In genomic region chr3:52236488-52236887, GRCm38 (mm10) we compare ENCODE assay signal across 31 mouse cellular contexts. TPM values are rescaled to one million over a fixed set of nuclear protein-coding genes. Genes with fewer than 3 reads are reported as not detected.
DNase-seq lines count a peak whose midpoint lies in the region; ATAC-seq and TF ChIP-seq lines count a peak whose summit lies in the region.
"Had no signal": no experiment of that assay in that cellular context is flagged by ENCODE, and none has a peak within 500 bp of the region (broad histone marks: within the 10 kb centered on the region; RNA-seq: fewer than 3 reads in every experiment).

No protein-coding gene starts in this region.

- 83% methylated on average over 4 of the region's 4 CpGs for WGBS in heart, adult 2 months
- WGBS in heart, embryonic 10.5 days = 86% methylated on average over 4 of the region's 4 CpGs
- WGBS in kidney, postnatal 0 days = 84% methylated on average over 4 of the region's 4 CpGs
- WGBS in midbrain, postnatal 0 days = 80% methylated on average over 4 of the region's 4 CpGs
- WGBS in midbrain, embryonic 10.5 days = 89% methylated on average over 4 of the region's 4 CpGs
- 85% methylated on average over 4 of the region's 4 CpGs for WGBS in embryonic facial prominence, embryonic 10.5 days

- no peak for DNase-seq in heart, adult 2 months
- no peak for DNase-seq in heart, embryonic 10.5 days (ENCODE audit: low spot score)
- DNase-seq in kidney, postnatal 0 days (ENCODE audit: low spot score) = peak; percentile 33
- DNase-seq in kidney, postnatal 14 days = no peak
- peak; percentile 34 for DNase-seq in midbrain, postnatal 0 days (ENCODE audit: low spot score)
- DNase-seq in midbrain, embryonic 10.5 days (ENCODE audit: low spot score) = no peak
- no peak for DNase-seq in embryonic facial prominence, embryonic 10.5 days (ENCODE audit: low spot score)
- DNase-seq: adrenal gland, adult 2 months; adrenal gland, postnatal 36 days; cerebellum, adult 9-10 months; cerebellum, postnatal 36 days; gastrocnemius, adult 2 months; gastrocnemius, postnatal 36 days; heart, adult 18-20 months; kidney, adult 2 months; left cerebral cortex, postnatal 4 days; liver, postnatal 0 days; lung, postnatal 10 days; right cerebral cortex, postnatal 4 days; thymus, postnatal 4 days had no signal

- no peak overlapping the region for H3K4me2 ChIP-seq in kidney, postnatal 0 days (ENCODE audit: low read length)
- H3K4me2 ChIP-seq in midbrain, postnatal 0 days (ENCODE audit: low read depth, low read length, poor library complexity, severe bottlenecking) = no peak overlapping the region
- H3K4me2 ChIP-seq: embryonic facial prominence, embryonic 12.5 days; forebrain, embryonic 15.5 days; hindbrain, embryonic 12.5 days; liver, embryonic 12.5 days; midbrain, embryonic 15.5 days; neural tube, embryonic 12.5 days had no signal

- TF ChIP-seq CTCF in heart, adult 2 months (IDR thresholded peaks at IDR 0.05) = peak; percentile 20
- TF ChIP-seq CTCF in kidney, postnatal 0 days (IDR thresholded peaks at IDR 0.05; ENCODE audit: low read depth) = peak; percentile 54
- TF ChIP-seq CTCF in midbrain, postnatal 0 days (IDR thresholded peaks at IDR 0.05) = peak; percentile 64

- no peaks in the 10 kb centered on the region for H3K79me2 ChIP-seq in heart, adult 2 months (replicated peaks; ENCODE audit: control insufficient read depth, insufficient read depth, low read length)

- H3K4me3 ChIP-seq in heart, adult 2 months = no peak overlapping the region
- H3K4me3 ChIP-seq in heart, embryonic 10.5 days = no peak overlapping the region
- no peak overlapping the region for H3K4me3 ChIP-seq in kidney, postnatal 0 days (replicated peaks; ENCODE audit: low read depth, low read length)
- no peak overlapping the region for H3K4me3 ChIP-seq in midbrain, postnatal 0 days (ENCODE audit: low read depth, low read length)
- no peak overlapping the region for H3K4me3 ChIP-seq in midbrain, embryonic 10.5 days
- no peak overlapping the region for H3K4me3 ChIP-seq in embryonic facial prominence, embryonic 10.5 days
- H3K4me3 ChIP-seq: embryonic facial prominence, embryonic 12.5 days; forebrain, embryonic 15.5 days; gastrocnemius, adult 2 months; hindbrain, embryonic 12.5 days; liver, embryonic 12.5 days; midbrain, embryonic 15.5 days; myocyte; neural tube, embryonic 12.5 days had no signal

- no peak overlapping the region for H3K9ac ChIP-seq in heart, adult 2 months (ENCODE audit: low read depth, low read length)
- no peak overlapping the region for H3K9ac ChIP-seq in kidney, postnatal 0 days (ENCODE audit: low read depth, low read length)
- H3K9ac ChIP-seq in midbrain, postnatal 0 days (replicated peaks; ENCODE audit: low read length, poor library complexity, severe bottlenecking) = no peak overlapping the region
- H3K9ac ChIP-seq: embryonic facial prominence, embryonic 12.5 days; forebrain, embryonic 15.5 days; hindbrain, embryonic 12.5 days; liver, embryonic 12.5 days; liver, postnatal 0 days; midbrain, embryonic 15.5 days; neural tube, embryonic 12.5 days had no signal

- no peaks in the 10 kb centered on the region for H3K9me3 ChIP-seq in heart, embryonic 10.5 days
- no peaks in the 10 kb centered on the region for H3K9me3 ChIP-seq in kidney, postnatal 0 days (replicated peaks; ENCODE audit: low read length)
- no peaks in the 10 kb centered on the region for H3K9me3 ChIP-seq in midbrain, postnatal 0 days (ENCODE audit: low read length)
- H3K9me3 ChIP-seq in midbrain, embryonic 10.5 days (replicated peaks) = no peaks in the 10 kb centered on the region
- H3K9me3 ChIP-seq in embryonic facial prominence, embryonic 10.5 days = no peaks in the 10 kb centered on the region
- H3K9me3 ChIP-seq: embryonic facial prominence, embryonic 12.5 days; forebrain, embryonic 15.5 days; G1E; hindbrain, embryonic 12.5 days; liver, embryonic 12.5 days; midbrain, embryonic 15.5 days; neural tube, embryonic 12.5 days had no signal

- no peaks in the 10 kb centered on the region for H3K4me1 ChIP-seq in heart, adult 2 months (ENCODE audit: control insufficient read depth, insufficient read depth, low read length)
- H3K4me1 ChIP-seq in heart, embryonic 10.5 days = no peaks in the 10 kb centered on the region
- H3K4me1 ChIP-seq in kidney, postnatal 0 days (replicated peaks; ENCODE audit: insufficient read depth, low read length) = no peaks in the 10 kb centered on the region
- H3K4me1 ChIP-seq in midbrain, postnatal 0 days (ENCODE audit: insufficient read depth, low read length) = no peaks in the 10 kb centered on the region
- no peaks in the 10 kb centered on the region for H3K4me1 ChIP-seq in midbrain, embryonic 10.5 days
- H3K4me1 ChIP-seq in embryonic facial prominence, embryonic 10.5 days = 0 out of 2 replicates have a peak, but pooled peaks cover 5% of the 10 kb centered on the region
- H3K4me1 ChIP-seq: embryonic facial prominence, embryonic 12.5 days; forebrain, embryonic 15.5 days; hindbrain, embryonic 12.5 days; midbrain, embryonic 15.5 days; neural tube, embryonic 12.5 days had no signal

- H3K27me3 ChIP-seq in heart, adult 2 months (ENCODE audit: control insufficient read depth, insufficient read depth, low read length) = no peaks in the 10 kb centered on the region
- no peaks in the 10 kb centered on the region for H3K27me3 ChIP-seq in heart, embryonic 10.5 days (ENCODE audit: insufficient read depth, poor library complexity, severe bottlenecking)
- no peaks in the 10 kb centered on the region for H3K27me3 ChIP-seq in kidney, postnatal 0 days (ENCODE audit: insufficient read depth, low read length)
- no peaks in the 10 kb centered on the region for H3K27me3 ChIP-seq in midbrain, postnatal 0 days (ENCODE audit: insufficient read depth, low read length)
- H3K27me3 ChIP-seq in midbrain, embryonic 10.5 days (ENCODE audit: low read depth, poor library complexity, severe bottlenecking) = no peaks in the 10 kb centered on the region
- no peaks in the 10 kb centered on the region for H3K27me3 ChIP-seq in embryonic facial prominence, embryonic 10.5 days (replicated peaks; ENCODE audit: low read depth, poor library complexity, severe bottlenecking)
- H3K27me3 ChIP-seq: embryonic facial prominence, embryonic 12.5 days; forebrain, embryonic 15.5 days; hindbrain, embryonic 12.5 days; liver, embryonic 12.5 days; midbrain, embryonic 15.5 days; neural tube, embryonic 12.5 days had no signal

- intact Hi-C loops in heart, adult 2 months (cut with DNase I) = no loop called here

- no peaks in the 10 kb centered on the region for H3K36me3 ChIP-seq in heart, adult 2 months (ENCODE audit: control insufficient read depth, insufficient read depth, low read length)
- H3K36me3 ChIP-seq in heart, embryonic 10.5 days = no peaks in the 10 kb centered on the region
- H3K36me3 ChIP-seq in kidney, postnatal 0 days (ENCODE audit: insufficient read depth, low read length) = no peaks in the 10 kb centered on the region
- H3K36me3 ChIP-seq in midbrain, postnatal 0 days (ENCODE audit: insufficient read depth, low read length) = no peaks in the 10 kb centered on the region
- H3K36me3 ChIP-seq in midbrain, embryonic 10.5 days = no peaks in the 10 kb centered on the region
- H3K36me3 ChIP-seq in embryonic facial prominence, embryonic 10.5 days (replicated peaks) = no peaks in the 10 kb centered on the region
- H3K36me3 ChIP-seq: embryonic facial prominence, embryonic 12.5 days; forebrain, embryonic 15.5 days; G1E; hindbrain, embryonic 12.5 days; liver, embryonic 12.5 days; midbrain, embryonic 15.5 days; neural tube, embryonic 12.5 days had no signal

- no peak for TF ChIP-seq EP300 in heart, adult 2 months (IDR thresholded peaks at IDR 0.05; ENCODE audit: insufficient read depth, low read depth, low read length)

- H3K27ac ChIP-seq in heart, adult 2 months = no peak overlapping the region
- no peak overlapping the region for H3K27ac ChIP-seq in heart, embryonic 10.5 days
- H3K27ac ChIP-seq in kidney, postnatal 0 days = no peak overlapping the region
- no peak overlapping the region for H3K27ac ChIP-seq in midbrain, postnatal 0 days (ENCODE audit: low read depth, low read length)
- H3K27ac ChIP-seq in midbrain, embryonic 10.5 days (replicated peaks) = no peak overlapping the region
- no peak overlapping the region for H3K27ac ChIP-seq in embryonic facial prominence, embryonic 10.5 days (replicated peaks)
- H3K27ac ChIP-seq: embryonic facial prominence, embryonic 12.5 days; forebrain, embryonic 15.5 days; gastrocnemius, adult 2 months; hindbrain, embryonic 12.5 days; liver, embryonic 12.5 days; macrophage; midbrain, embryonic 15.5 days; neural tube, embryonic 12.5 days had no signal

- no peak for ATAC-seq in kidney, postnatal 0 days (replicated peaks; ENCODE audit: low FRiP score, low read depth)
- no peak for ATAC-seq in midbrain, postnatal 0 days (ENCODE audit: low FRiP score)
- ATAC-seq: activated CD4-positive, CD25-positive, alpha-beta regulatory T cell, adult 4 months; forebrain, embryonic 15.5 days; inflammation-experienced regulatory T-cells, adult 6 months; liver, embryonic 12.5 days; liver, postnatal 0 days; midbrain, embryonic 15.5 days had no signal

- no peak for TF ChIP-seq POLR2A in heart, adult 2 months (IDR thresholded peaks at IDR 0.05; ENCODE audit: insufficient read depth, low read depth, low read length)

RNA-seq across cellular contexts. Expression of gene Foxo1, which starts 31.6 kb away (rescaled TPM):
- 10 to 100 TPM; 12.2 to 12.9 TPM for total RNA-seq in heart, adult 2 months (2021)
- 7.7 and 10.7 TPM in 2 replicates for polyA plus RNA-seq in heart, adult 2 months (2012; rRNA removed)
- polyA plus RNA-seq in heart, embryonic 10.5 days (2016; fragmentation: Nextera tagmentation; extraction: Ambion mirVana) = 4.8 and 5.3 TPM in 2 replicates
- 7.0 and 8.6 TPM in 2 replicates for polyA plus RNA-seq in kidney, postnatal 0 days (2015; fragmentation: Nextera tagmentation; extraction: Ambion mirVana)
- 5.8 and 8.3 TPM in 2 replicates for total RNA-seq in midbrain, postnatal 0 days (2014; rRNA removed)
- polyA plus RNA-seq in midbrain, postnatal 0 days (2015; fragmentation: Nextera tagmentation; extraction: Ambion mirVana) = 3.4 and 3.6 TPM in 2 replicates
- polyA plus RNA-seq in midbrain, embryonic 10.5 days (2016; fragmentation: Nextera tagmentation; extraction: Ambion mirVana) = 1.9 and 2.1 TPM in 2 replicates
- 3.7 TPM in 2 replicates for polyA plus RNA-seq in embryonic facial prominence, embryonic 10.5 days (2016; fragmentation: Nextera tagmentation; extraction: Ambion mirVana)
- polyA plus RNA-seq: G1E had no signal

Comparison
In these comparisons a context has a peak if more than half of its experiments do, and no peak if none do; other contexts are left out.
1. DNase-seq: peak in kidney, postnatal 0 days (single experiment) and midbrain, postnatal 0 days (single experiment); none in heart, adult 2 months (0 of 2), heart, embryonic 10.5 days (single experiment), kidney, postnatal 14 days (single experiment), midbrain, embryonic 10.5 days (single experiment) and embryonic facial prominence, embryonic 10.5 days (single experiment).
2. Peak in every context shown above with its lines, with median percentiles within 50 percentile points of each other: CTCF ChIP-seq.